Mouse (Mus musculus): ENCODE results near the gene Cyp2d9.
"Not testable (repeated sequence)": the region's sequence is repeated elsewhere in the genome, so short reads cannot be mapped to it uniquely, and the experiment has no call there.

DNA sequence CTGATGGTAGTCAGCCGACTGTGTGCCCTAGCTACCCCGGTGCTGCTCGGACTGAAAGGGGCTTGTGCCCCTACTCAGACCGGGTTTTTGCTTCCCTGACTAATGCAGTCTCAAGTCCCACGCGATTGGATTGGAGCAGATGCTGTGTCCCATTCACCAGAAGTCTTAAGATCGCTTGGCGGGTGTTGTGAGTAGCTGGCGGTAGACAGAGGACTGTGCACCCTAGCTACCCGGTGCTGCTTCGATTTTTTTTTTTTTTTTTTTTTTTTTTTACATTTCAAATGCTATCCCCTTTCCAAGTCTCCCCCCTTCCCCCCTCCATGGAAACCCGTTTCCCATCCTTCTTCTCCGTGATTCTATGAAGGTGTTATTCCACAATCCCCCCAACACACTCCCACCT, 61.0 kb downstream of the Cyp2d9 start:
- not testable (repeated sequence) for TF ChIP-seq CTCF (IDR thresholded peaks at IDR 0.05; ENCODE audit: low read depth, low read length); EP300 (IDR thresholded peaks at IDR 0.05; ENCODE audit: insufficient read depth, low read depth, low read length)
